Mouse (Mus musculus): Measurements from ENCODE around the gene Tbcd.

Gene Tbcd

DNA sequence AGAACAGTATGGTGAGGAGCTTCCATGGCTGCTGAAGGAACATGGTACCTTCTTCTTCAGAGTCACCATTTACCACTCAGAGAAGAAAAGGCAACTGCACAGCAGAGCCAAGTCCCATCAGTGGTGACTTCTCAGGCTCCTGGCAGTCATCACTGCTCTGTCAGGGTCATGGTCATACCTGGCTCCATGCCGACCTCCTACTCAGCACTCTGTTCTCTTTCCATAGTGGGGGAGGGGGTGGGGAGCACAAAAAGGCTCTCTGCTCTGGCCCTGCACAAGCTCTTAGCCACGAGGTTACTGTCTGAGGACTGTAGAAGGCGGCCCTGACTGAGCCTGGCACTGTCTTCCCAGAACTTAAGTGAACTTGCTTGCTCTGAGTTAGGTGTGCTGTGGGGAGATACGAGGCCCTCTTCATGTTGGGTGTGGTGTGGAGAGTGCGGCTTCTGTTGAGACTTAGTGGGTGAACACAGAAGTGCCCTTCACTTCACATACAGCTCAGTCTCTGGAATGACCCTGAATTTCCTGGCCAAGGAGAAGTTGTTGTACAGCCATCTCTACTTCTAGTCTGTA, 91.6 kb downstream of the Tbcd start:
- DNase-seq = no peak

GRCm38 (mm10) chr11:121543922-121544321, 92.2 kb downstream of the Tbcd start:
- DNase-seq = no peak

GRCm38 (mm10) chr11:121544755-121545397, 93.1 kb downstream of the Tbcd start:
- DNase-seq = no peak

- no peak for DNase-seq
These were observed 93.8 kb downstream of the Tbcd start for GRCm38 (mm10) chr11:121545398-121546034.

GRCm38 (mm10) chr11:121547234-121547633, 95.5 kb downstream of the Tbcd start:
- DNase-seq = no peak

GRCm38 (mm10) chr11:121547925-121548324, 96.2 kb downstream of the Tbcd start:
- DNase-seq = no peak

- no peak for DNase-seq
These were observed 97.5 kb downstream of the Tbcd start for GRCm38 (mm10) chr11:121548996-121549842.

DNA sequence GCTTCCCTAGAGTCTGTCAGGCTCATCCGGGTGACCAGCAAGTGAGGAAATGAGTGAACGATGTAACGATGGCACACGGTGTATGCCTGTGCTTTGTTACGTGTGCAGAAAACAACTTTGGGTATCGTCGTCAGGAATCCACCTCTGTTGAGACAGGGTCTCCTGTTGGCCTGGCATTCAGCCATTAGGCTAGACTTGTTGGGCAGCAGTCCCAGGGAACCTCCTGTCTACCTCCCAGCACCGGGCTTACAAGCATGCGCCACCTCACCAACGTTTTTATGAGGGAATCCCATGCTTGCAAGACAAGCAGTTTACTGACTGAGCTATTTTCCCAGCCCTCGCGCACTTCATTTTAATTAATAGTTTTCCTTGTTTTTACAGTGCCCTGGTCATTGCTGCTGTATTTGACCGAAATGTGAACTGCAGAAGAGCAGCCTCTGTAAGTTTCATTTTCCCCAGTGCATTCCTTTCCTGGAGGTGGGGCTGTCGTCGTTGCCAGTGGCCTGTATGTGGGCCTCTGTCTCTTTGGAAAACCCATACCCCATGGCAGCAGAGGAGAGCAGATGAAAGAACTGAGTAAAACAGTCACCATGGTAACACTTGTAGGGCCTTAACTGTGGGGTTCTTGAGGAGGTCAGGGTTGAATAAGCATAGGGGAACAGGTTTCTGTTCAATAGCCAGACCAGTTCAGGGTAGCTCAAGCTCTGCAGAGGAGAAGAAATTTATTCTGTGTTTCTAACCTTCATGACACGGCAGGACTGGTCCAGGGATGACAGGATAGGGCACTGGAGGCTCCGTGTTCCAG, 98.3 kb downstream of the Tbcd start:
- DNase-seq = no peak

GRCm38 (mm10) chr11:121551206-121551799, 99.6 kb downstream of the Tbcd start:
- DNase-seq = no peak

GRCm38 (mm10) chr11:121552167-121552566, 100.4 kb downstream of the Tbcd start:
- no peak for DNase-seq

GRCm38 (mm10) chr11:121552846-121553457, 101.2 kb downstream of the Tbcd start:
- no peak for DNase-seq

DNA sequence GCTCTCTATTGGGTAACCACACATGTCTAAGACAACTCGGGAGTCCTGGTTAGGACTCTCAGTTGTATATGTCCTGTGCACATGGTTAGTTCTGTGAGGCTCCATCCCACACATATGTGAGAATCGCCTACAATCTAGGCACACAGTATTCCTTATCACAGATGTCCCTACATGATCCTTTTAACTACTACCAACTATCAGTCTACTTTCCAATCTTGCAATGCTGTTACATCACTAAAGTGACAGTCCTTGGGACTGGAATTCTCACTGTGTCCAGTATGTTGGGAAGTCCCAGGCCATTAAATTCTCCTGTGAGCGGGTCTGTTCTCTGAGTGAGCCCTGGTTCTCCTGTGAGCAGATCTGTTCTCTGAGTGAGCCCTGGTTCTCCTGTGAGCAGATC, 101.7 kb downstream of the Tbcd start:
- DNase-seq = no peak

- no peak for DNase-seq
These were observed 105.0 kb downstream of the Tbcd start for GRCm38 (mm10) chr11:121556727-121557126.

DNA sequence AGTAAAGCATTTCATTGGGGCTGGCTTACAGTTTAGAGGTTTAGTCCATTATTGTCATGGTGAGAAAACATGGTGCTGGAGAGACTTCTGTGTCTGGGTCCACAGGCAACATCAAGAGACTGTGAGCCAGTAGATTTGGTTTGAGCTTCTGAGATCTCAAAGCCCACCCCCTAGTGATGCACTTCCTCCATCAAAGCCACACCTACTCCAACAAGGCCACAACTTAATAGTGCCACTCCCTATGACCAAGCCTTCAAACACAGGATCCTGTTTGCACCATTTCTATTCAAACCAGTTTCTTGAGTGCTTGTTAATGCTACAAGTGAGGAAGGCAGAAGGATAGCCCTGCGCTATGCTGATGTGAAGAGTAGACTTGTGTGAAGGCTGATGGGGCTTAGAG, 106.2 kb downstream of the Tbcd start:
- no peak for DNase-seq

DNA sequence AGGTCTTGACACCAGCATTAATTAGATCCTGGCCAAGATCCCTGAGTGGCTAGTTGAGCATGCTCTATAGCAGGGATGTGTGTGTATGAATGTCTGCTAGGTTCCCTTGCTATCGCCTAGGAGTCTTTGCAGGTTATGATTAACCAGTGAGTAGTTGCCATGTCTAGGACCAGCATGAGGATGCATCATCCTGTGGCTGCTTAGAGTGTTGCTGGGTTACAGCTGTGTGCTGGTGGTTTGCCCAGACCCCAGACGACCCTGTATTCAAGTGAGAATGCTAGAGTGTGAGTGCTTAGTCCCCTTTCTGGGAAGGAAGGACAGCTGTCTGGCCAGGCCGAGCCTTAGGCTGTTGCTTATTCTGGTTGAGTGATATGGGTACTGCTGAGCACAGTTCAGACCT, 106.8 kb downstream of the Tbcd start:
- DNase-seq = no peak

- DNase-seq = peak; percentile 67 to 78
These were observed 108.0 kb downstream of the Tbcd start for GRCm38 (mm10) chr11:121559527-121560293.

GRCm38 (mm10) chr11:121560294-121560663, 108.5 kb downstream of the Tbcd start:
- DNase-seq = peak; percentile 16 to 53

- no peak for DNase-seq
These were observed 111.6 kb downstream of the Tbcd start for GRCm38 (mm10) chr11:121563312-121563711.

GRCm38 (mm10) chr11:121564265-121564664, 112.5 kb downstream of the Tbcd start:
- DNase-seq = no peak

DNA sequence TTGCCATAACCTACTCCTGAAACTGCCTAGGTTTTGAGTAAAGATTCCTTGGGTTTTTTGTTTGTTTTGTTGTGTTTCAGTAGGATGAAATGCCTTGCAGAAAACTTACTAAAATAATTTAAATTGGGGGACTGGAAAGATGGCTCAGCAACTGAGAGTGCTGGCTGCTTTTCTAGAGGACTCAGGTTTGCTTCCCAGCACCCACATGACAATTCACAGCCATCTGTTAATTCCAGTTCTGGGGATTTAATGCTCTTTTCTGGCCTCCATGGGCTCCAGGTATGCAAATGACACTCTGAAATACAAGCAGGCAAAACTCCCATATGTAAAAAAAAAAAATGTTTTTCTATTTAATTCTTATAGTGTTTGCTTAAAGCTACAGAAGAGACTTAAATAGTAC, 130.1 kb downstream of the Tbcd start:
- DNase-seq = no peak

GRCm38 (mm10) chr11:121597254-121597653, 145.5 kb downstream of the Tbcd start:
- DNase-seq = no peak

Measured in thymus, adult 18-20 months (tissue).